Mouse (Mus musculus): ENCODE data around the gene Epb41l5. TPM values are rescaled to one million over a fixed set of nuclear protein-coding genes. Genes with fewer than 3 reads are reported as not detected.

Epb41l5 gene
- polyA plus RNA-seq, 1 experiment, result 11.3 TPM

- TF ChIP-seq CTCF (IDR thresholded peaks at IDR 0.05; ENCODE audit: control insufficient read depth, insufficient read depth, insufficient replicate concordance, low read depth, low read length) (no peak), POLR2A (IDR thresholded peaks at IDR 0.05; ENCODE audit: control insufficient read depth, low read depth, low read length) (no peak)
- Histone ChIP-seq H3K4me1 (ENCODE audit: control insufficient read depth, insufficient read depth, low read length) (no peaks in the 10 kb centered on the region), H3K27ac (ENCODE audit: control insufficient read depth, insufficient read depth, low read depth, low read length) (no peak overlapping the region), H3K27me3 (ENCODE audit: control insufficient read depth, insufficient read depth, low read length) (no peaks in the 10 kb centered on the region), H3K36me3 (ENCODE audit: control insufficient read depth, insufficient read depth, low read length) (peaks cover 6% of the 10 kb centered on the region), H3K4me3 (ENCODE audit: control insufficient read depth, low read depth, low read length) (no peak overlapping the region)
Measured at GRCm38 (mm10) chr1:119544611-119545155, 104.1 kb downstream of the Epb41l5 start.

- no peak overlapping the region for H3K4me3 ChIP-seq (ENCODE audit: control insufficient read depth, low read depth, low read length)
- H3K27me3 ChIP-seq (ENCODE audit: control insufficient read depth, insufficient read depth, low read length), result no peaks in the 10 kb centered on the region
- no peaks in the 10 kb centered on the region for H3K4me1 ChIP-seq (ENCODE audit: control insufficient read depth, insufficient read depth, low read length)
- H3K36me3 ChIP-seq (ENCODE audit: control insufficient read depth, insufficient read depth, low read length), result peaks cover 1% of the 10 kb centered on the region
- no peak overlapping the region for H3K27ac ChIP-seq (ENCODE audit: control insufficient read depth, insufficient read depth, low read depth, low read length)
- TF ChIP-seq POLR2A (IDR thresholded peaks at IDR 0.05; ENCODE audit: control insufficient read depth, low read depth, low read length) (no peak), CTCF (IDR thresholded peaks at IDR 0.05; ENCODE audit: control insufficient read depth, insufficient read depth, insufficient replicate concordance, low read depth, low read length) (no peak)
Measured at GRCm38 (mm10) chr1:119543316-119543715, 105.5 kb downstream of the Epb41l5 start.

- H3K27me3 ChIP-seq (ENCODE audit: control insufficient read depth, insufficient read depth, low read length), result no peaks in the 10 kb centered on the region
- H3K27ac ChIP-seq (ENCODE audit: control insufficient read depth, insufficient read depth, low read depth, low read length), result no peak overlapping the region
- no peaks in the 10 kb centered on the region for H3K4me1 ChIP-seq (ENCODE audit: control insufficient read depth, insufficient read depth, low read length)
- TF ChIP-seq POLR2A (IDR thresholded peaks at IDR 0.05; ENCODE audit: control insufficient read depth, low read depth, low read length) (no peak), CTCF (IDR thresholded peaks at IDR 0.05; ENCODE audit: control insufficient read depth, insufficient read depth, insufficient replicate concordance, low read depth, low read length) (no peak)
- H3K4me3 ChIP-seq (ENCODE audit: control insufficient read depth, low read depth, low read length), result no peak overlapping the region
- H3K36me3 ChIP-seq (ENCODE audit: control insufficient read depth, insufficient read depth, low read length), result no peaks in the 10 kb centered on the region; the same call in 1 of the 2 replicates
Measured at GRCm38 (mm10) chr1:119541570-119541969, 107.2 kb downstream of the Epb41l5 start.

- TF ChIP-seq POLR2A (IDR thresholded peaks at IDR 0.05; ENCODE audit: control insufficient read depth, low read depth, low read length), result no peak
- TF ChIP-seq CTCF (IDR thresholded peaks at IDR 0.05; ENCODE audit: control insufficient read depth, insufficient read depth, insufficient replicate concordance, low read depth, low read length), result no peak
- H3K36me3 ChIP-seq (ENCODE audit: control insufficient read depth, insufficient read depth, low read length), result no peaks in the 10 kb centered on the region; the same call in 1 of the 2 replicates
- H3K4me3 ChIP-seq (ENCODE audit: control insufficient read depth, low read depth, low read length), result no peak overlapping the region
- H3K4me1 ChIP-seq (ENCODE audit: control insufficient read depth, insufficient read depth, low read length), result no peaks in the 10 kb centered on the region
- H3K27me3 ChIP-seq (ENCODE audit: control insufficient read depth, insufficient read depth, low read length), result no peaks in the 10 kb centered on the region
- no peak overlapping the region for H3K27ac ChIP-seq (ENCODE audit: control insufficient read depth, insufficient read depth, low read depth, low read length)
Measured at GRCm38 (mm10) chr1:119540836-119541557, 107.8 kb downstream of the Epb41l5 start.

- H3K36me3 ChIP-seq (ENCODE audit: control insufficient read depth, insufficient read depth, low read length), result no peaks in the 10 kb centered on the region; the same call in 1 of the 2 replicates
- no peaks in the 10 kb centered on the region for H3K4me1 ChIP-seq (ENCODE audit: control insufficient read depth, insufficient read depth, low read length)
- H3K27me3 ChIP-seq (ENCODE audit: control insufficient read depth, insufficient read depth, low read length), result no peaks in the 10 kb centered on the region
- no peak overlapping the region for H3K4me3 ChIP-seq (ENCODE audit: control insufficient read depth, low read depth, low read length)
- H3K27ac ChIP-seq (ENCODE audit: control insufficient read depth, insufficient read depth, low read depth, low read length), result no peak overlapping the region
- TF ChIP-seq POLR2A (IDR thresholded peaks at IDR 0.05; ENCODE audit: control insufficient read depth, low read depth, low read length), result no peak
- TF ChIP-seq CTCF (IDR thresholded peaks at IDR 0.05; ENCODE audit: control insufficient read depth, insufficient read depth, insufficient replicate concordance, low read depth, low read length), result no peak
Measured at GRCm38 (mm10) chr1:119539252-119539651, 109.5 kb downstream of the Epb41l5 start.

GRCm38 (mm10) chr1:119537651-119538050, 111.1 kb downstream of the Epb41l5 start:
- Histone ChIP-seq H3K4me1 (ENCODE audit: control insufficient read depth, insufficient read depth, low read length) (no peaks in the 10 kb centered on the region), H3K27me3 (ENCODE audit: control insufficient read depth, insufficient read depth, low read length) (no peaks in the 10 kb centered on the region), H3K4me3 (ENCODE audit: control insufficient read depth, low read depth, low read length) (no peak overlapping the region), H3K27ac (ENCODE audit: control insufficient read depth, insufficient read depth, low read depth, low read length) (no peak overlapping the region), H3K36me3 (ENCODE audit: control insufficient read depth, insufficient read depth, low read length) (no peaks in the 10 kb centered on the region)
- TF ChIP-seq CTCF (IDR thresholded peaks at IDR 0.05; ENCODE audit: control insufficient read depth, insufficient read depth, insufficient replicate concordance, low read depth, low read length), result no peak
- TF ChIP-seq POLR2A (IDR thresholded peaks at IDR 0.05; ENCODE audit: control insufficient read depth, low read depth, low read length), result no peak

GRCm38 (mm10) chr1:119536122-119536521, 112.7 kb downstream of the Epb41l5 start:
- H3K4me3 ChIP-seq (ENCODE audit: control insufficient read depth, low read depth, low read length), result no peak overlapping the region
- H3K27me3 ChIP-seq (ENCODE audit: control insufficient read depth, insufficient read depth, low read length), result no peaks in the 10 kb centered on the region
- no peaks in the 10 kb centered on the region for H3K4me1 ChIP-seq (ENCODE audit: control insufficient read depth, insufficient read depth, low read length)
- no peak overlapping the region for H3K27ac ChIP-seq (ENCODE audit: control insufficient read depth, insufficient read depth, low read depth, low read length)
- TF ChIP-seq POLR2A (IDR thresholded peaks at IDR 0.05; ENCODE audit: control insufficient read depth, low read depth, low read length), result no peak
- TF ChIP-seq CTCF (IDR thresholded peaks at IDR 0.05; ENCODE audit: control insufficient read depth, insufficient read depth, insufficient replicate concordance, low read depth, low read length), result no peak
- no peaks in the 10 kb centered on the region for H3K36me3 ChIP-seq (ENCODE audit: control insufficient read depth, insufficient read depth, low read length)
